Mouse (Mus musculus) testis, postnatal 14 days (tissue): Measurements from ENCODE around the gene Dclk2.

Experiments used
- DNase-seq: peaks from one replicate; pipeline ENCODE4 v3.0.0; 2021; ENCODE audit warnings: low spot score

The Dclk2 gene

GRCm38 (mm10) chr3:86894491-86894890 is 26.2 kb downstream of the Dclk2 start:
- no peak for DNase-seq

- DNase-seq, result no peak
Observed at GRCm38 (mm10) chr3:86887512-86887911, 33.1 kb downstream of the Dclk2 start.

- no peak for DNase-seq
Observed at GRCm38 (mm10) chr3:86885180-86885579, 35.5 kb downstream of the Dclk2 start.

DNA sequence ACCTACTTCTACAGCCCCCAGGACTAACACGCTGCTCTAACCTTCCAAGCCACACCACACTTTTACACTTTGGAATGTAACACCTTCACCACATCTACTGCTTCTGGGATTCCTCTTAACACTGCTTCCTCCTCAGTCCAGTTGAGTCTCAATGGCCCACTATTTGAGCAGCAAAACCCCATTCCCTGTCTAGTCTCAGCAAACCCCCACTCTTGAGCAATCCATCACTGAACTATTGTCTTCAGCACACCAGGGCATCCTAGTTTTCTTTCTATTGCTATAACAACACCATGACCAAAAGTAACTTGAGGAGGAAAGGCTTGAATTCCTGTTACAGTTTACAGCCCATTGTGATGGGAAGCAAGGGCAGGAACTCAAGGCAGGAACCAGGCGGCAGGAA is 36.2 kb downstream of the Dclk2 start:
- no peak for DNase-seq

- DNase-seq, result no peak
Observed at GRCm38 (mm10) chr3:86883985-86884384, 36.7 kb downstream of the Dclk2 start.

- no peak for DNase-seq
Observed at GRCm38 (mm10) chr3:86875912-86876311, 44.7 kb downstream of the Dclk2 start.

- no peak for DNase-seq
Observed at GRCm38 (mm10) chr3:86873092-86873600, 47.5 kb downstream of the Dclk2 start.

DNA sequence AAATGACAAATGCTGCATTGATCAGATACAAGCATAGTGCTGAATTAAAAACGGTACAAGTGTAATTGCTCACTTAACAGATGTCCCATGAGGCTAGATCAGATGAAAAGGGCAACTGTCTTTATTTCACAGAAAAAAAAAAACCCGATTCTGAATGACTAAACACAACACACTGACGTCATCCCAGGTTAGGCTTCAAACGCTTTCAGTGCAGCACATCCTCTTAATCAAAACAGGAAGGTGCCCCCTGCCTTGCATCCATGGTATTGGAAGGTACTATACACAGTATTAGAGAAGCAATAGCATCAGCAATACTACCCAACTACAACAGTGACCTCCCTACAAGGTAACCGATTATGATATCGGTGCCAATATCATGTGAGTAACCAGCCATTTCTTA is 49.7 kb downstream of the Dclk2 start:
- no peak for DNase-seq

DNA sequence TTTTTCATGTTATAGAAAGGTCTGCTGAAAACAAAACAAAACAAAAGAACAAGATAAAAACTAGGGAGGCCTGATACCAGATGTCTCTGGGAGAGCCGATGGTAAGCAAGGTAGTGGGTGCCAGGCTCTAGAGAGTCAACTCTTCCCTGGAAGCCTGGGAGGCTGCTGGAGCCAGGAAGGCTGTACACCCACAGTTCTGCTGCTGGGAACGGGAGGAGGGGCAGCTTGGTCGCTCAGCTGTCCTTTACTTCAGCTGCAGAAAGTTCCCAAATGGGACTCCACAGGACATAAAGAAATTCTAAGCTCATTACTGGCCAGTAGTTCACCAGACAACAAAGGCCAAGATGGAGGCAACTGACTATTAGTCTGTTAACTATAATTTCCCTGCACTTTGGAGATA is 50.2 kb downstream of the Dclk2 start:
- DNase-seq, result no peak

DNA sequence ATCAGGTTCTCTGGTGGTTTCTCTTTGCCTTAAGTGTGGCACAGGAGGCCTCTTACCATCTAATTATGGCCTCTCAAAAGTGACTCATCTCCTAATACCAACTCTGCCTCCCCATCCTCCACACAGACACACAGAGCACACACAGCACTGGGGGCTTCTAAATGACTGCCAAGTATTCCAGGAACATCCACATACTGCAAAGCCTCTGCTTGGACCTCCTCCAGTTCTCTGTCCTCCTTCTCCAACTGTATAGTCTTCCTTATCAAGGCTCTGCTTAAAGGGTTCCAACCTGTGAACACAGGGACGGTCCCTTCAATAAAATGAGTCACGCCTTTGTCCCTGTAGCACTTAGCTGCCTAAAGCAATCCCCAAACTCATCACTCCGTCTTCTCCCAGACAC is 51.9 kb downstream of the Dclk2 start:
- DNase-seq, result no peak

- peak; percentile 7 for DNase-seq
Observed at GRCm38 (mm10) chr3:86863327-86864008, 57.2 kb downstream of the Dclk2 start.

DNA sequence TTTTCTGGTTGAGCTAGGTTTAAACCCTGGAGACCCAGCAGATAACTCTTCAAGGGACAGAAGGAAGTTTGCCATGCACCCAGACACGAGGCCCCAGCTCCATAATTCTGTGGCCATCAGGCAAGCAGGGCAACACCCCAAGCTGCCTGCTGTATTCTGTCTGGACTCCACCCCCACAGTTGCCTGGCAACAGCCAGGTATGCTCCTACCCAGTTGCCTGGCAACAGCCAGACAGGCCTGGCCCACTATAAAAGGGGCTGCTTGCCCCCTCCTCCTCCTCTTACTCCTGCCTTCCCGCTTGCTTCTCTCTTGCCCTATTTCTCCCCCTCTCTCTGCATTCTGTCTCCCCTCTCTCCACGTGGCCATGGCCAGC is 57.7 kb downstream of the Dclk2 start:
- no peak for DNase-seq

DNA sequence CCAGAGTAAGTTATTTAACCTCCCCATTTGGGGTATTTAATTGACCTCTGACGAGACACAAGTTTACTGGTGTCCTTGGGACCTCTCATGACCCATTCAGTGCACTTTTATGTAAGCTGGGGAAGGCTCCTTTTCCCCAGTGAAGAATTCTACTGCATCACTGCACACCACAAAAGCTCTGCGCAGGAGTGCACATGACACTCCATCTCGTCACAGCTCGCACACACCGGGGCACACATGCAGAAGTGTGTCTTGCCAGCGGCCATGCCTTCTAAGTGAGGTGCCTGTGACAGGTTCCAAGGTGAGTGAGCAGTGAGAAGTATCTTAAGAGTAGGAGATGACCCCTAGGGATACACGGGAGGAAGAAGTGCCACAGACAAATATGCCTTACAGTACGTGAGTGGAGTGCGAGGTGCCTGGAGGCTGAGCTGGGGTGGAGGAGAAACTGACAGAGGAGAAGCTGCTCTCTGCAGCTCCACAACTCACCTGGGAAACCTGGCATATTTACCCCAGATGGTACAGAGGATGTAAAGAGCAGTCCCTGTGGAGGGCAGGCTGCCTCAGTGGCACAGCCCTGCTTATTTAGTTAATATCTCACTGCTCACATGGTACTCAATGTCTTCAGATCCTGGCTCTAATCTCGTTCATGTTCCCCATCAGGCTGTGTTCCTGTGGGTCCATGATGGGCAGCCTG is 58.3 kb downstream of the Dclk2 start:
- DNase-seq, result no peak

DNA sequence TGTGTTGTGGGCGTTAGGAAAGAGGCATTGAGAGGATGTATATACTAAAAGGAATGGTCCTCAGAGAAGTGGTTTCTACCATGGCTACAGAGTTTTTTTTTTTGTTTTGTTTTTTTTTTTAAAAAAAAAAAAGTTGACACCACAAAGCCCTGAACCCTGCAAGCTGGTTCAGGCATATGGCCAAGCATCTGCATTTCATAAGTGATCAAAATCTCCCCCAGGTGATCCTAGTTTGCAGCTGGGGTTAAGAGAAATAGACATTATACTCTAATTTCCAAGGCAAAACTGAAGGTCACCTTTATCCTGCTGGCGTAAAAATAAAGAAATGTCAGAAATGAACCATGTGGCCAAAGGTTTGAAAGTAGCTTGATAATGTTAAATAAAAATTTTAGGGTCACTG is 60.9 kb downstream of the Dclk2 start:
- no peak for DNase-seq

DNA sequence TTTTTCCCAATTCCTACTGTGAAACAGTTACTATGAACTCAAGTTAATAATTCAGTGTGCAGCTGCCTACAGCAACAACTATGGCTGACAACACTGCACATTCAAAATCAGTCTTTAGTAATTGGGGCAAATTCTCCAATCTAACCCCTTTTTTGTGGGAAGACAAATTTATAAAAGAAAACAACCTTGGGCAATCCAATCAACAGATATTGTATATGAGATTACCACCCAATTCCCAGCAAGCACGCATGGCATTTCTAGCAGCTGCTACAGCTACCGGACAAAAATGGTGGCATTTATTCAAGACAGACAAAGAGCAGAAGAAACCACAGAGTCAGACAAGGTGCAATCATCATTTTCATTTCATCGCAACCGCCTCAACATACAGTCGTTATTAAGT is 62.0 kb downstream of the Dclk2 start:
- DNase-seq, result no peak

GRCm38 (mm10) chr3:86857833-86858398 is 62.7 kb downstream of the Dclk2 start:
- DNase-seq, result no peak

DNA sequence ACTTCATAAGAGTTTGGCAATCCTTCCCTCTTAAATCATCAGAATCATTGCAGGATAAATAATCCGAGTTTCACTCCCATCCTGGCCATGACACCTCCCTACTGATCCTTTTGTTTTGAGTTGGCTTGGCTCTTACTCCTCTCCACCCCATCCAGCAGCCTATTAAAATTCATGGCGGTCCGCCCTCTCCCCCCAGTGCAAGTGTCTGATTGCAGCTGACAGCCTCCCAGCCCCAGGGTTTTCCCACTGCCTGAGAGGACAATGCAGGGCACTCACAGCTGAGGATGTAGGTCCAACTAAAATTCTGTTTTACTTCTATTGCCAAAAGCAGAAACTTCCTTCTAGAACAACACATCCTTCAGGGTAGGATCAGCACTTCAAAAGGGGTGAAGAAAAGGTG is 67.8 kb downstream of the Dclk2 start:
- no peak for DNase-seq

DNA sequence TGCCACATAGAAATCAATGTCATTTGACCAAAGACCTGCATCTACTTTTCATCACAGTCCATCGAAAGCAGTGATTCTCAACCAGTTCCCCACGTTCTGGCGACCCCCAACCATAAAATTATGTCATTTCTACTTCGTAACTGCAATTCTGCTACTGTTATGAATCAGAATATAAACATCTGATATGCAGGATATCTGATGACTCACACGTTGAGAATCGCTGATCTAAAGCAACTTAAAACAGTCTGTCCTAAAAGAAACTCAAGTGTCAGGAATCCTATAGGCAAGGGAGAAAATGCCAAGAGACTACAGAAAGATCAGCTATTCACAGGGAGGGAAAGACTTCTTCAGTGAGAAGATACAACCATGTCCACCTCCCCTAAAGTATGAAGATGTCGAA is 69.5 kb downstream of the Dclk2 start:
- no peak for DNase-seq

DNA sequence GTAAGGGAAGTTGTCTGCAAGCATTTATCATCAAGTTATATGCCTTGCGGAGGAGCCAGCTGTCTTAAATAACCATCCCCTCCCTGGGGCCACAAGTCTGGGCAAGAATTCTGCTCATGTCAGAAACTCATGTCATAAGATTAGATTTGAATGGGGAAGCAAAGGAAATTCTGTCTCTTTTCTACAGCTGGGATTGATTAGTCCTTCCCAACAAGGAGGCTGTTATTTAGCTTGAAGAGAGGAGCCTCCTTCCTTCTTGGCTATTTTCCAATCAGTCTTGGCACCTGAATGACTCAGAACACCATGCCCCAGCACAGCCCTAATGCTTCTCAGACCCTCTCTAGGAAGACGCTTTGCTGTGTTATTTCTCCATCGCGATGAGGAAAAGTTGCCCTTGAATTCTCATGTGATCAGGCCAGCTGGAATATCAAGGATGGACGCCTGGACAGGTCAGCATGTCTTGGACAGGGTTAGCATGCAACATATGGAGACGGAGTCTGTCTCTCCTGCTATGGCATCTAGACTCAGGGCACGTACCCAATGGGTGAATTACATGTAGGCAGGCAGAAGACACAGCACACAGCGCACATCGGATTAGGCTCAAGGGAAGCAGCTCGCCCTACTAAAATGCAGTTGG is 70.1 kb downstream of the Dclk2 start:
- DNase-seq, result no peak

- no peak for DNase-seq
Observed at GRCm38 (mm10) chr3:86849337-86849736, 71.3 kb downstream of the Dclk2 start.

- DNase-seq, result no peak
Observed at GRCm38 (mm10) chr3:86847536-86847935, 73.1 kb downstream of the Dclk2 start.

DNA sequence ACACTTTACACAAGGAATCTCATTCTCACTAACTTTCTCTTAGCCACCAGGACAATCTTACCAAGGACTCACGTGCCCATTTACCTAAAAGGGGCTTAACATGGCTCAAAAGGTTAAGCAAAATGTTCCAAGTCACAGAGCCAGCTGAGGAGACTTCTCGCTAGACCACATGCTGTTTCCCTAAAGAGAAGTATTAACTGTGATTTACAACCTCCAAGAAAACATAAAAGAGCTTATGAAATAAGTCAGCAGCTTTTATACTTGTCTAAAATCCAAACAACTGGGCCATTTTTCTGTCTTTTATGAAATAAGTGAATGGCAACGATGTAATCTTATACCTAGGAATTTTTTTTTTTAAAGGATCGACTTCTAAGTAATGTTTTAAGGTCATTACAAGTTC is 74.6 kb downstream of the Dclk2 start:
- no peak for DNase-seq

GRCm38 (mm10) chr3:86845578-86845977 is 75.1 kb downstream of the Dclk2 start:
- DNase-seq, result no peak
